Mouse (Mus musculus): Measurements from ENCODE around the gene Mmp1b.
"Not testable (repeated sequence)": the region's sequence is repeated elsewhere in the genome, so short reads cannot be mapped to it uniquely, and the experiment has no call there.

Mmp1b gene

GRCm38 (mm10) chr9:7387947-7388346, at the start of gene Mmp1b:
Mmp1b (minus strand) TSS chr9:7388047.
- no peak for DNase-seq (ENCODE audit: low read depth, low spot score)

DNA sequence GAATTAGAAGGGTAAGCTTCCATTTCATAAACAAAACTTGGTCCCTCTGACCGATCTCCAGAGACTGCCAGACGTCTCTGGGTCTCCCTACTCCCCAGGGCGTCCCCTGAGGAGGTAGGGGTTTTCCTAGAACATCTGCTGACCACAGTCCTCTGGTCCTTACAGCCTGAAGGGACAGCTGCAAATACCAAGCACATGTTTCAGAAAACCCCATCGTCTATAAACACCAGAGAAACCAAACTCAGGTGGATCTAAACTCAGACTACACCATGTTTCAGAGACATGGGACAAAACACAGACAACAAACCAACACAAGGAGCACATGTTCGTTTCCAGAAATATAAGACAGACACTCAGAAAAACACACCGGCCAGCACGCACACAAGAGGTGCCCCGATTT, 8.7 kb upstream of the Mmp1b start:
- not testable (repeated sequence) for DNase-seq (ENCODE audit: low read depth, low spot score)

- no peak for DNase-seq (ENCODE audit: low read depth, low spot score)
These were observed 33.3 kb downstream of the Mmp1b start for GRCm38 (mm10) chr9:7354535-7354934.

- no peak for DNase-seq (ENCODE audit: low read depth, low spot score)
These were observed 42.3 kb downstream of the Mmp1b start for GRCm38 (mm10) chr9:7345513-7345912.

DNA sequence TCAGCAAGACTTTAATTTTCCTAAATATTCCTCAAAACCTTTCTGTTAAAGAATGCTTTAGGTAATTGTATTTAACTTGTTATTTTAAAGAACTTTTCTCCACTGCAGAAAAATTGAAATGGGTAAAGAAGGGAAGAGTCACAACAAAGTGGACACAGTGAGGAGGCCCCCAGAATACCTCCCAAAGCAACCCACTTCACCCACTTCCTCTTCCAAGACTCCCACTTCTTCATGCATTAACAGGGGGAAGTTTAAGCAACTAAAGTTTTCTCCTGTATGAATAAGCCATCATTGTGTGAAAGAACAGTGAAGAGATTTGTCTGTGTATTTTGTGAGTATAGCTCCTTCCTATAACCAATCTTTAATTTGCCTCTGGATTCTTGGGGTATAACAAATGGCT, 43.7 kb downstream of the Mmp1b start, which contains the start of gene Mmp12:
TSS of gene Mmp12 (plus strand) at position 275 of the 400 bp plus-strand sequence.
- DNase-seq (ENCODE audit: low read depth, low spot score), result no peak

DNA sequence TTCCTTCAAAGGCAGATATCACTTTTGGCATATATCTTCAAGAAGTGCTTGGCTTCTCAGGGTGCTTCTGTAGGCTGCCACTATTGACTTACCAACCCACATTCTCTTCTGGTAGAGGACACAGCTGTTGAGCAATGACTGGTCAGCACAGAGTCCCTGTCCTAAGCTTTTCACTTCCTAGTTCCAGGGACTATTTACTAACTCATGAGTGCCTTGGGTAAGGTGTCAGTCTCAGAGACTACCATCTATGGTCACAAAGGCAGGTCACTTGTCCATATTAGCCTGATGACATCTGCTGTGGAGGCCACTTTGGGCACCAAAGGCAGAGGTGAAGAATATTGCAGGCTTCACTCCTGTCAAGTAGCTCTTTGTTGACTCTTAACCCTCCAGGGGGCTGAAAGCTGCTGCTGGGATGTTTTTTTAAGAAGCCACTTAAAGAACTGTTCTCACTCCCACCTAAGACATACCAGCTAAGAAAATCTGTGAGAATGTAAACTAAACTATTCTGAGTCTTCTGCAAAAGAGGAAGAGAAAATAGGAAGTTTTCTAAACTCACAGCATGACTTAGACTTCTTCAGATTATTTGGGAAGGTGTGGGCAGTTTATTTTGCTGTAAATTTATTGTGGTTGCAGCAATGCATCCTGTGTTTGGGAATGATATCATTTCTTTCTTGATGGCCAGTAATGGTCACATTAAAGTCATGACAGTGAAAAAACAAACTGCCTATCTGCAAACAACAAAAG, 50.9 kb downstream of the Mmp1b start:
- no peak for DNase-seq (ENCODE audit: low read depth, low spot score)

DNA sequence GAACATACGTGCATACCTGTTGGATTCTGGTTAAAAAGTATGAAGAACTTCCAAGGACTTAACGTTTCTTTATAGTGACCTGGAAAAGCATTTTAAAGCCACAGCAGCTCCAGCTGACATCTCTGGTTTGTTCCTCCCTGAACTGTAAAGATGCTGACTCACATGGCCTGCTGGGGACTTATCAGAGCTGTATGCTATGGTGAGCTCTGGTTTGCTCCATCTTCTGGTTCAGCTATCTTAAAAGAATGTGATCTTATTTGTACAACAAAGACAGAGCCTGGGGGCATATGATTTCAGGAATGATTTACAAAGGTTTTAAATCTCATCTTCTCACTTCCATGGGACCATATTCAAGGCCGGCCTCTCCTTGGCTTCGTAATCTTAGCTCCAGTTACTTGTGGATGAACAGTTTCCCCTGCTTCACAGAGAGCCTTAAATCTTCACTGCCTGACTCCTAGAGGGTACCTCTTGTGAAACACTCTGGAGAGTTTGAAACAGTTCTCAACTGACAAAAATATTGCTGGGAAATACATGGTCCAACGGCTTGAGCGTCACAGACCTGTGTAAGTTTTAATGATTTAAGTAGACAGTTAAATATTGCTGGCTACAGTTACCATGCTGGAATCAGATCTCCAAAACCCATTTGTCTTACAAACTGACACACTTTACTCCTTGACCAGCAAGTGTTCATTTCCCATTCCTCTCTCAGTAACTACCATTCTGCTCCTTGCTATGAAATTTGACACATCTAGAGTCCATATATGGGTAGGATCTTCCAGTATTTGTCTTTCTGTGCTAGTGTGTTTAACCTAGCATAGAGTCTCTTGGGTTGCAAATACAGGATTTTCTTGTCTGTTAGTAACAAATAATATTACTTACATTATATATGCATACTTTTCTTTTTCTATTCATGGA, 51.8 kb downstream of the Mmp1b start:
- DNase-seq (ENCODE audit: low read depth, low spot score), result peak; percentile 6

- DNase-seq (ENCODE audit: low read depth, low spot score), result no peak
These were observed 56.0 kb downstream of the Mmp1b start for GRCm38 (mm10) chr9:7331847-7332246.
